ENCODE assay signal across 8 mouse cellular contexts in genomic region chr8:120752082-120752452, GRCm38 (mm10). TPM values are rescaled to one million over a fixed set of nuclear protein-coding genes. Genes with fewer than 3 reads are reported as not detected.
DNase-seq lines count a peak whose midpoint lies in the region.

No protein-coding gene starts in this region.

- DNase-seq in 416B (ENCODE audit: low read depth), result peak; percentile 97
- DNase-seq in adrenal gland, postnatal 10 days, result peak; percentile 83
- DNase-seq in heart, adult 11 months, result peak; percentile 99
- DNase-seq in kidney, adult 9 months, result peak; percentile 84
- DNase-seq in lung, postnatal 10 days, result peak; percentile 84
- DNase-seq in MN1 (ENCODE audit: low spot score), result no peak
- DNase-seq in layer of hippocampus, adult 18-20 months (ENCODE audit: low spot score in 2 of 2), result no peak
- no peak for DNase-seq in layer of hippocampus, adult 9-11 months

RNA-seq across cellular contexts. Expression of gene Irf8, which starts 15.9 kb away (rescaled TPM):
- total RNA-seq in adrenal gland, postnatal 10 days (2021), result 10 to 100 TPM; 18.9 to 21.8 TPM
- 1 to 10 TPM; 3.7 to 4.6 TPM for total RNA-seq in layer of hippocampus, adult 18-20 months (2021)

Comparison
In these comparisons a context has a peak if more than half of its experiments do, and no peak if none do; other contexts are left out.
1. DNase-seq: peak in 416B (single experiment), adrenal gland, postnatal 10 days (single experiment), heart, adult 11 months (single experiment), kidney, adult 9 months (single experiment) and lung, postnatal 10 days (single experiment); none in MN1 (single experiment), layer of hippocampus, adult 18-20 months (0 of 2) and layer of hippocampus, adult 9-11 months (single experiment).